Mouse (Mus musculus): ENCODE data around the gene Gm10413.
"Not testable (repeated sequence)": the region's sequence is repeated elsewhere in the genome, so short reads cannot be mapped to it uniquely, and the experiment has no call there.

Gm10413 gene

GRCm38 (mm10) chr14:3394793-3395192, at the start of gene Gm10413:
Gene Gm10413 (plus strand): TSS chr14:3395093.
- in situ Hi-C loops (cut with MboI, MseI), result not testable (repeated sequence)

DNA sequence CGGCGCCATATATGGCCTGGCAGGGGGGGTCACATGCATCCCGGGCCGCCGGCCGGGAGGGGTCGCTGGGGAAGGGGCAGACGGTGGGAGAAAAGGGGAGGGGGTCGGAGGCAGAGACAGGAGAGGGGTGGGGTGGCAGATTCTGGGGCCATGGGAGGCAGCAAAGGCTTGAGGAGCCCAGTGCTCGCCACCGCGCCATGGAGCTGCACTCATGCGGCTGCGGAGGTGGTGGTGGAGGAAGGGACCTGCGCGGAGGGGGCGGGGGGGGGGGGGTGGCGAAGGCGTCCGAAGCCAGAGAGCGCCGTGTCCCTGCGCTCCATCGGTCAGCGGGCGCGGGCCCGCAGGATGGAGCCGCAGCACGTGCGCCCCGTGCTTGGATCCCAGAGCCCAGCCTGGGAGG, 17.4 kb downstream of the Gm10413 start, which contains the start of gene Gm10409:
Gene Gm10409, plus strand, starts transcription at position 301 of the 400 bp plus-strand sequence.
- in situ Hi-C loops (cut with MboI, MseI), result loop anchor here (5.0 to 25.0 kb wide), 3 partner anchors 225 to 1325 kb away; partner anchors contain the start of genes Gm3012 (in 1 of the 2), Gm3020 (in 1 of the 2) and Gm3252 (in 1 of the 2)

- in situ Hi-C loops (cut with MboI, MseI), result loop anchor here in 1 of 2 experiments (25.0 kb wide), 1 partner anchor 409 kb away; the partner anchor contains the start of gene Gm3033
These were observed 32.9 kb downstream of the Gm10413 start, which contains the start of gene Gm3005 for GRCm38 (mm10) chr14:3427803-3428202. Gene Gm3005 (plus strand): TSS chr14:3428103.

- in situ Hi-C loops (cut with MboI, MseI), result loop anchor here in 1 of 2 experiments (25.0 kb wide), 1 partner anchor 388 kb away; the partner anchor contains the start of gene Gm3033
These were observed 54.2 kb downstream of the Gm10413 start, which contains the start of gene Gm10408 for GRCm38 (mm10) chr14:3449079-3449478. Gene Gm10408 (plus strand): TSS chr14:3449379.
